13 mouse cellular contexts compared by ENCODE assay signal in the genomic region with DNA sequence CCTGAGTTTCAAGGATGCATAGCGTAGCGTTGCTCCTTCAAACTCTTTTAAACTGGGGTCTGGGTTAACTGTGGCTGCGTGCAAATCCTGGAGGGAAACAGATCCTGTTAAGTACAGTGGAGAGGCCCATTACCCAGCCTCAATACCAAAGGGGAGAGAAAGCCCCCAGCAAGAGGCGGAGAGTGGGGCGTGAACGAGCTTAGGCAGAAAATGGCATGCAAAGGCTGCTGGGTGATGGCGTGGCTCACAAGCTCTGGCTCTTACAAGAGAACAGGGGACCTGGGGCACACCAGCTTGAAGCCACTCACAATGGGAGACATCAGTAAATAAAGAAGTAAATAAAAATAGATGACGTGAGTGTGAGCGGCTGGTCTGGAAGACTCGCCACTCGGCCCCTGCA.
"Had no signal": no experiment of that assay in that cellular context is flagged by ENCODE, and none has a peak within 500 bp of the region (broad histone marks: within the 10 kb centered on the region; RNA-seq: fewer than 3 reads in every experiment).

No protein-coding gene starts in this region.

- ATAC-seq: lung, postnatal 0 days; midbrain, embryonic 15.5 days had no signal

- H3K4me2 ChIP-seq: liver, embryonic 11.5 days; liver, embryonic 15.5 days; midbrain, embryonic 15.5 days had no signal

- H3K4me3 ChIP-seq: left cerebral cortex, adult 2 months; limb, embryonic 10.5 days; liver, embryonic 15.5 days; midbrain, embryonic 15.5 days had no signal

- H3K9ac ChIP-seq: liver, embryonic 15.5 days; midbrain, embryonic 15.5 days had no signal

- H3K27me3 ChIP-seq: liver, embryonic 15.5 days; midbrain, embryonic 15.5 days had no signal

- DNase-seq: kidney, postnatal 10 days; lung, adult 2 months; lung, postnatal 36 days; right cerebral cortex, postnatal 4 days; spleen, adult 18-20 months; thymus, adult 18-20 months; thymus, postnatal 14 days had no signal

- H3K9me3 ChIP-seq: limb, embryonic 10.5 days; liver, embryonic 15.5 days; midbrain, embryonic 15.5 days had no signal

- H3K4me1 ChIP-seq: liver, embryonic 15.5 days had no signal

- H3K36me3 ChIP-seq: limb, embryonic 10.5 days; liver, embryonic 15.5 days; midbrain, embryonic 15.5 days had no signal

- H3K27ac ChIP-seq: left cerebral cortex, adult 2 months; liver, embryonic 15.5 days; midbrain, embryonic 15.5 days had no signal
